In the genomic region with DNA sequence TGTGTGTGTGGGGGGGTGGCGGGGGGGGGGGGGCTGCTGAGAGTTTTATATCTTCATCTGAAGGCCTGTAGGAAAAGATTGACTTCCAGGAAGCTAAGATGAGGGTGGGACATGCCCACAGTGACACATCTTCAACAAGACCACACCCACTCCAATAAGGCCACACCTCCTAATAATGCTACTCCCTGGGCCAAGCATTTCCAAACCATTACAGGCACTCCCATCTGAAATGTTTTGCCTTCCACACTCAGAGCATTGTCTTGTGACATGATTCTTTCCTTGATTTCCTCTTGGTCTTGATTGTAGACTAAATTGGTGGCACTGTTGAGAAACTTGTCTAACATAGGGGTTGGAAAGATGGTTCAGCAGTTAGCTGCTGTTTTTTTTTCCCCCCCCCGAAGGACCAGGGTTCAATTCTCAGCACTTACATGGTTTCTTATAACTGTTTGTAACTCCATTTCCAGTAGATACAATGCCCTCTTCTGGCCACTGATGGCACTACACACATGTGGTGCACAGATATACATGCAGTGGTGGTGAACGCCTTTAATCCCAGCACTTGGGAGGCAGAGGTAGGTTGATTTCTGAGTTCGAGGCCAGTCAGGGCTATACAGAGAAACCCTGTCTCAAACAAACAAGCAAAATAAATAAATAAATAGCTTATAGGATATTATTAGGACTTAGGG, we compare ENCODE assay signal across 27 mouse cellular contexts. TPM values are rescaled to one million over a fixed set of nuclear protein-coding genes. Genes with fewer than 3 reads are reported as not detected.
A peak's percentile ranks its signal among the peaks of the same experiment; 100 is the strongest.
DNase-seq lines count a peak whose midpoint lies in the region; ATAC-seq and TF ChIP-seq lines count a peak whose summit lies in the region.
"Had no signal": no experiment of that assay in that cellular context is flagged by ENCODE, and none has a peak within 500 bp of the region (broad histone marks: within the 10 kb centered on the region; RNA-seq: fewer than 3 reads in every experiment).

No protein-coding gene starts in this region.

- 69% methylated on average over 4 of the region's 4 CpGs for WGBS in liver, embryonic 14.5 days (ENCODE audit: insufficient replicate concordance)

- 0 out of 2 replicates have a peak, but pooled peaks have one; percentile 4 for TF ChIP-seq CTCF in gastrocnemius, adult 2 months (IDR thresholded peaks at IDR 0.05)
- peak; percentile 17; the same call in 1 of the 2 replicates for TF ChIP-seq CTCF in liver, embryonic 14.5 days (IDR thresholded peaks at IDR 0.05; ENCODE audit: low read depth)

- H3K36me3 ChIP-seq in liver, embryonic 14.5 days (replicated peaks; ENCODE audit: control insufficient read depth, insufficient read depth, low read depth), result no peaks in the 10 kb centered on the region
- H3K36me3 ChIP-seq: embryonic facial prominence, embryonic 12.5 days; heart, embryonic 13.5 days; hindbrain, embryonic 13.5 days; limb, embryonic 12.5 days; liver, embryonic 13.5 days; midbrain, embryonic 12.5 days had no signal

- H3K9me3 ChIP-seq in liver, embryonic 14.5 days (ENCODE audit: control insufficient read depth, low read length), result no peaks in the 10 kb centered on the region; the same call in 1 of the 2 replicates
- H3K9me3 ChIP-seq: embryonic facial prominence, embryonic 12.5 days; hindbrain, embryonic 13.5 days had no signal

- ATAC-seq in liver, embryonic 14.5 days (ENCODE audit: insufficient read depth), result no peak

- DNase-seq in gastrocnemius, adult 2 months, result no peak
- no peak for DNase-seq in gastrocnemius, adult 18-20 months (ENCODE audit: low spot score)
- no peak for DNase-seq in liver, embryonic 14.5 days (ENCODE audit: low read depth in 3 of 3, low spot score in 3 of 3)
- DNase-seq in liver (no peak), A20 (ENCODE audit: low read depth, low spot score) (peak; percentile 24), R1 (ENCODE audit: low read depth, low spot score) (peak; percentile 84)
- no peak for DNase-seq in left cerebral cortex, adult 18-20 months (ENCODE audit: low spot score in 2 of 2)
- no peak for DNase-seq in retina, embryonic 14.5 days (ENCODE audit: low spot score)
- DNase-seq: cerebellum, adult 11 months; cerebellum, postnatal 10 days; gastrocnemius, postnatal 10 days; kidney, adult 2 months; kidney, postnatal 14 days; layer of hippocampus, postnatal 36 days; liver, embryonic 13.5 days; lung, postnatal 14 days; right cerebral cortex, postnatal 14 days had no signal

- no peak overlapping the region for H3K4me3 ChIP-seq in gastrocnemius, adult 2 months
- H3K4me3 ChIP-seq in liver, embryonic 14.5 days (ENCODE audit: insufficient read depth in 1 of 2, low read depth in 2 of 2, low read length in 2 of 2), result no peak overlapping the region
- H3K4me3 ChIP-seq: embryonic facial prominence, embryonic 12.5 days; heart, embryonic 13.5 days; hindbrain, embryonic 13.5 days; limb, embryonic 12.5 days; liver, embryonic 13.5 days; midbrain, embryonic 12.5 days had no signal

- no peaks in the 10 kb centered on the region; the same call in none of the 2 replicates for H3K27me3 ChIP-seq in liver, embryonic 14.5 days (ENCODE audit: control insufficient read depth, insufficient read depth, low read length)
- H3K27me3 ChIP-seq: embryonic facial prominence, embryonic 12.5 days; heart, embryonic 13.5 days had no signal

- TF ChIP-seq EP300 in liver, embryonic 14.5 days (IDR thresholded peaks at IDR 0.05; ENCODE audit: low read depth), result no peak

- H3K4me1 ChIP-seq in liver, embryonic 14.5 days (replicated peaks; ENCODE audit: control insufficient read depth in 2 of 2, insufficient read depth in 2 of 2, low read length in 1 of 2), result no peaks in the 10 kb centered on the region
- H3K4me1 ChIP-seq: liver, embryonic 13.5 days had no signal

- H3K4me2 ChIP-seq in liver, embryonic 14.5 days (ENCODE audit: low read depth), result no peak overlapping the region
- H3K4me2 ChIP-seq: embryonic facial prominence, embryonic 12.5 days; heart, embryonic 13.5 days; hindbrain, embryonic 13.5 days; limb, embryonic 12.5 days; liver, embryonic 13.5 days; midbrain, embryonic 12.5 days had no signal

- no peak overlapping the region for H3K9ac ChIP-seq in liver, embryonic 14.5 days (replicated peaks)
- H3K9ac ChIP-seq: embryonic facial prominence, embryonic 12.5 days; heart, embryonic 13.5 days; hindbrain, embryonic 13.5 days; limb, embryonic 12.5 days; liver, embryonic 13.5 days; midbrain, embryonic 12.5 days had no signal

- intact Hi-C loops in gastrocnemius, adult 2 months (cut with DNase I), result no loop called here

- H3K27ac ChIP-seq in gastrocnemius, adult 2 months, result no peak overlapping the region
- H3K27ac ChIP-seq in liver, embryonic 14.5 days, result no peak overlapping the region
- H3K27ac ChIP-seq: embryonic facial prominence, embryonic 12.5 days; heart, embryonic 13.5 days; hindbrain, embryonic 13.5 days; limb, embryonic 12.5 days; liver, embryonic 13.5 days; midbrain, embryonic 12.5 days had no signal

RNA-seq across cellular contexts. Expression of gene Gm11627, which starts 7.3 kb away (rescaled TPM):
- not detected for total RNA-seq in gastrocnemius, adult 2 months (2021)
- under 1 TPM in 1 of 2 experiments, not detected in 1; 0.43 TPM for total RNA-seq in gastrocnemius, adult 18-20 months (2021)
- polyA plus RNA-seq in liver, embryonic 14.5 days (2012; rRNA removed), result 0.08 and 0.17 TPM in 2 replicates
- not detected in 2 replicates for polyA plus RNA-seq in liver, embryonic 14.5 days (2014; fragmentation: Nextera tagmentation; extraction: Ambion mirVana)
- total RNA-seq in left cerebral cortex, adult 18-20 months (2021), result 1 to 10 TPM; 3.7 to 5.4 TPM
- total RNA-seq: adrenal gland, adult 18-20 months; granulocyte monocyte progenitor cell, adult 5-6 weeks; megakaryocyte progenitor cell, adult 5-6 weeks; monocyte, adult 5-6 weeks; neutrophil, adult 5-6 weeks had no signal

RNA-seq across cellular contexts. Expression of gene Fzd2, which starts 17.6 kb away (rescaled TPM):
- total RNA-seq in gastrocnemius, adult 2 months (2021), result 1 to 10 TPM; 1.2 to 2.1 TPM
- total RNA-seq in gastrocnemius, adult 18-20 months (2021), result 1 to 10 TPM in 1 of 2 experiments, under 1 TPM in 1; 0.89 to 1.8 TPM
- 0.91 and 1.1 TPM in 2 replicates for polyA plus RNA-seq in liver, embryonic 14.5 days (2012; rRNA removed)
- 0.28 and 0.47 TPM in 2 replicates for polyA plus RNA-seq in liver, embryonic 14.5 days (2014; fragmentation: Nextera tagmentation; extraction: Ambion mirVana)
- total RNA-seq in left cerebral cortex, adult 18-20 months (2021), result 1 to 10 TPM; 9.4 to 9.7 TPM
- total RNA-seq: granulocyte monocyte progenitor cell, adult 5-6 weeks; megakaryocyte progenitor cell, adult 5-6 weeks; monocyte, adult 5-6 weeks had no signal

RNA-seq across cellular contexts. Expression of gene Gpatch8, which starts 30.4 kb away (rescaled TPM):
- 10 to 100 TPM; 23.7 to 26.8 TPM for total RNA-seq in gastrocnemius, adult 2 months (2021)
- 10 to 100 TPM; 26.1 to 27.1 TPM for total RNA-seq in gastrocnemius, adult 18-20 months (2021)
- 7.5 and 7.8 TPM in 2 replicates for polyA plus RNA-seq in liver, embryonic 14.5 days (2012; rRNA removed)
- polyA plus RNA-seq in liver, embryonic 14.5 days (2014; fragmentation: Nextera tagmentation; extraction: Ambion mirVana), result 14.1 and 16.4 TPM in 2 replicates
- total RNA-seq in left cerebral cortex, adult 18-20 months (2021), result 10 to 100 TPM; 50.8 to 52.0 TPM

Comparison
In these comparisons a context has a peak if more than half of its experiments do, and no peak if none do; other contexts are left out.
1. DNase-seq: peak in A20 (single experiment) and R1 (single experiment); none in gastrocnemius, adult 2 months (single experiment), gastrocnemius, adult 18-20 months (single experiment), liver, embryonic 14.5 days (0 of 3), liver (single experiment), left cerebral cortex, adult 18-20 months (0 of 2) and retina, embryonic 14.5 days (single experiment).